Mouse (Mus musculus) ES-E14 (cell line): ENCODE data around the gene Batf3. TPM values are rescaled to one million over a fixed set of nuclear protein-coding genes. Genes with fewer than 3 reads are reported as not detected.

ENCODE experiments used
- DNase-seq: peaks from one replicate; pipeline ENCODE4 v3.0.0-alpha.2; 2013; ENCODE audit warnings: low read depth, low spot score
- H3K27ac ChIP-seq: 2 replicates; pipeline ENCODE4 v1.5.1; 2012; ENCODE audit warnings: low read depth, mild to moderate bottlenecking, low read length, moderate library complexity, mixed read lengths; ENCODE audit not compliant: poor library complexity, insufficient read depth, severe bottlenecking
- H3K36me3 ChIP-seq: 2 replicates; pipeline ENCODE4 v1.6.1; 2012; ENCODE audit warnings: mild to moderate bottlenecking, low read length, moderate library complexity, mixed read lengths; ENCODE audit not compliant: control insufficient read depth, poor library complexity, insufficient read depth, severe bottlenecking
- H3K4me1 ChIP-seq, 2 experiments: fragments of 150-350 bp in 1 of 2; sonication (generic) in 1 of 2; 2 replicates each; pipeline ENCODE4 v1.6.1; 2012; ENCODE audit warnings: low read length in 2 of 2, mild to moderate bottlenecking in 1 of 2, mixed read lengths in 1 of 2; ENCODE audit not compliant: control insufficient read depth in 2 of 2, insufficient read depth in 2 of 2, poor library complexity in 1 of 2
- H3K4me3 ChIP-seq, 2 experiments: fragments of 150-350 bp in 1 of 2; sonication (generic) in 1 of 2; 2 replicates each; pipeline ENCODE4 v1.5.1; 2012; ENCODE audit warnings: low read length in 2 of 2, low read depth in 1 of 2, mild to moderate bottlenecking in 1 of 2, mixed read lengths in 1 of 2; ENCODE audit not compliant: insufficient read depth in 1 of 2, poor library complexity in 1 of 2, severe bottlenecking in 1 of 2
- H3K9ac ChIP-seq: 2 replicates; pipeline ENCODE4 v1.6.1; 2012; ENCODE audit warnings: low read depth, mild to moderate bottlenecking, low read length, mixed read lengths; ENCODE audit not compliant: poor library complexity, insufficient read depth, severe bottlenecking
- H3K9me3 ChIP-seq: fragments of 150-350 bp; sonication (generic); 2 replicates; pipeline ENCODE4 v1.6.1; 2012; ENCODE audit warnings: low read depth, mild to moderate bottlenecking, low read length; ENCODE audit not compliant: control insufficient read depth, insufficient read depth
- CHD2 ChIP-seq: IDR thresholded peaks from 2 replicates; pipeline ENCODE4 v1.6.1; 2014; ENCODE audit warnings: mild to moderate bottlenecking, low read depth, low read length, inconsistent platforms
- HCFC1 ChIP-seq: IDR thresholded peaks from 2 replicates; pipeline ENCODE4 v1.6.1; 2012; ENCODE audit warnings: low read length, inconsistent platforms, borderline replicate concordance; ENCODE audit not compliant: insufficient read depth
- MAFK ChIP-seq: IDR thresholded peaks from 2 replicates; pipeline ENCODE4 v1.6.1; 2014; ENCODE audit warnings: mild to moderate bottlenecking, low read depth, low read length, inconsistent platforms; ENCODE audit not compliant: insufficient read depth
- ZC3H11A ChIP-seq: IDR thresholded peaks from 2 replicates; pipeline ENCODE4 v1.6.1; 2012; ENCODE audit warnings: low read depth, mild to moderate bottlenecking, inconsistent platforms, low read length, borderline replicate concordance
- ZNF384 ChIP-seq: IDR thresholded peaks from 2 replicates; pipeline ENCODE4 v1.6.1; 2012; ENCODE audit warnings: low read depth, low read length, inconsistent platforms
- in situ Hi-C, 2 experiments: fragments of 600-800 bp; cut with MboI; formaldehyde crosslinking; loops; one replicate each; pipeline ENCODE4 v1.15.1; 2025; ENCODE audit warnings: low sequenced_read_pairs in 2 of 2, inconsistent platforms in 1 of 2; ENCODE audit not compliant: unreplicated experiment in 2 of 2
- total RNA-seq: library from RNA; depleted of rRNA; stranded (reverse); fragments of 300-350 nt; gene quantifications from 2 replicates; pipeline ENCODE4 v1.2.3, GENCODE M21; 2012; rRNA removed

Batf3 gene
- 1.2 and 2.8 TPM in 2 replicates for total RNA-seq

DNA sequence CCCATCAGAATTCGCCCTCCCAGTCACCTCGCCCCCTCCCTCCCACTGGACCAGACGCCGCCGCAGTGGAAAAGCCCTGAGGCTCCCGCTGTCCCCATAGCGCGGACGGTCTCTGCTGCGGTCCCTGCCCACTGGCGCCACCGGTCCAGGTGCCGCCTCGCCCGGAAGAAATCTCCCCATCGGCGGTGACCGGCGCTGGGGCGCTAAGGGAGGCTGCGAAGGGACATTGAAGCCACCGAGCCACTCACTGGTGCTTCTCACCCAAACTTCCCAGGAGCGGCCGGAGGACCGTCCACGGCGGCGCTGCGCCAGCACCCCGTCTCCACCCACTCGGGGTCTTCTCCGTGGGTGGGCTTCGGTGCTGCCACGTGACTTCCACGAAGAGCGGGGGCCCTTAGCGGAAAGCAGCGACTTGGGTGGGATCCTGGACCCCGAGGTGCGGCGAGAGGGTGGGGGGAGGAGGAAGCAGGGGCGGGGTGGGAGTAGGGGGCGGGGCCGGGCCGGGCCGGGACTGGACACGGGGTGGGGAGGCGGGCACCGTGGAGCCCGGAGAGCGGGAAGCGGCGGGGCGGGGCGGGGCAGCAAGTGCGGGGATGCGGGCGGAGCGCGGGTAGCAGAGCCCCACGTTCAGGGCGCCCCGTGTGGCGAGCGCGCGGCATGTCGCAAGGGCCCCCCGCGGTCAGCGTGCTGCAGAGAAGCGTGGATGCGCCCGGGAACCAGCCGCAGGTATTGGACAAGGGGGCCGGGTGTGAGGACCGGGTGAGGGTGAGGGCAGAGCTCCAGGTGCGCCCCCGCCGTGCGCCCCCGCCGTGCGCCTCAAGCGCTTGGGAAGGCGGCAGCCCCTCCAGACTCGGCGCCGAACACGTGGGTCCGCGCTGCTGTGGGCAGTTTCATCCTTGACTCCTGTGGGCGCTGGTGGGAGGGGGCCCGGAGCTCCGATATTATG lies at the start of gene Batf3:
TSS of gene Batf3 (plus strand) at position 46 of the 946 bp plus-strand sequence.
- TF ChIP-seq CHD2 (no peak), MAFK (no peak), ZC3H11A (no peak), HCFC1 (no peak), ZNF384 (no peak)
- Histone ChIP-seq H3K4me1 (peaks cover 0 to 2% of the 10 kb centered on the region in 2 experiments; a peak in 2 of 4 replicates), H3K27ac (no peak within 1 kb of the TSS), H3K9ac (peak within 1 kb of the TSS; percentile 51; the same call in 1 of the 2 replicates), H3K9me3 (no peaks in the 10 kb centered on the region), H3K36me3 (no peaks in the 10 kb centered on the region), H3K4me3 (peak within 1 kb of the TSS; percentile 69 to 82)
- in situ Hi-C loops, result loop anchor here in 1 of 2 experiments (25.0 kb wide), 1 partner anchor 189 kb away; no protein-coding TSS in a partner anchor
- no peak for DNase-seq

DNA sequence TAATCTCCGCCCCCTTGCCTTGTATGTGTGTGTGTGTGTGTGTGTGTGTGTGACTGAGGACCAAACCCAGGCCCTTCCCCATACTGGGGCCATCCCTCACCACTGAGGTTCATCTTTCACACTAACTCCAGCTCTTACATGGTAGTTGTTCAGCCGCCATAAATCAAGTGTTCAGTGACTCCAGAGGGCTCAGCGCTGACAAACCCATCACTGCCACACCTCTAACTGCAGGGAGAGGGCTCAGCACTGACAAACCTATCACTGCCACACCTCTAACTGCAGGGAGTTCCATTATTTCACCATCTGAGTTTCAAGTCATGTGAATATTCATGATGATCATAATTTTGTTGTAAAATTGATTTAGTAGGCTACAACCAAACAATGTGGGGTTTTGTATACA lies 44.1 kb upstream of the Batf3 start:
- no peak for TF ChIP-seq CHD2
- TF ChIP-seq HCFC1, result no peak
- TF ChIP-seq ZNF384, result no peak
- TF ChIP-seq MAFK, result no peak
- TF ChIP-seq ZC3H11A, result no peak
- in situ Hi-C loops, result no loop called here
- Histone ChIP-seq H3K9ac (no peak overlapping the region), H3K36me3 (no peaks in the 10 kb centered on the region), H3K27ac (no peak overlapping the region), H3K9me3 (no peaks in the 10 kb centered on the region), H3K4me1 (peaks cover 0 to 2% of the 10 kb centered on the region in 2 experiments; a peak in 1 of 4 replicates), H3K4me3 (no peak overlapping the region)
- no peak for DNase-seq

DNA sequence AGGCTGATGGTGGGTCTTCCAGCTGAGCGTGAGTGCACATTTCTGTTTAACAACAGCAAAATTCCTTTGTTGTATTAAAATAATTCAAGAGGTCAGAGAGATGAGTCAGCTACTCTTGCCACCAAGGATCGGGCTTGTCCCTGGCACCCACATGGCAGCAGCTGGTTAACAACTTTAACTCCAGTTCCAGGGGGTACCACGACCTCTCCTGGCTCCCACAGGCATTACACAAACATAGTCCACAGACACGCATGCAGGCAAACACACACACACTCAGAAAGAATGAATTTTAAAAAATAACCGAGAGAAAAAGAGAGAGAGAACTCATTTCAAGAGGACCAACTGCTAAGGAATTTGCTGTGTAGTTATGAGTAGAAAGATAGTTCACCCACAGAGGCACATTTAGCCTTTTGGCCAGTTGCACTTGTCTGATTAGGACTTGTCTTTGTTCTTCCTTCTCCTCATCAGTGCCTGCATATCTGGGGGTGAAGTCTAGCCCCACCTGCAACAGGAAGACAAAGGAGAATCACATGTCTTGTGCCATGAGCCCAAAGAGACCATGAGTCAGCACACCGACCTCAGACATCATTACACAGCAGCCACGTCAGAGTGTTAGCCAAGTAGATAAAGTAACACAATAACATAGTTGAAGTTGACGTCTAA lies 42.6 kb upstream of the Batf3 start:
- H3K4me1 ChIP-seq, result peaks cover 0 to 2% of the 10 kb centered on the region in 2 experiments; a peak in 1 of 4 replicates
- TF ChIP-seq CHD2 (no peak), MAFK (peak; percentile 52; the same call in 1 of the 2 replicates)
- H3K27ac ChIP-seq, result no peak overlapping the region
- no peak for DNase-seq
- H3K9ac ChIP-seq, result no peak overlapping the region
- H3K9me3 ChIP-seq, result no peaks in the 10 kb centered on the region
- H3K36me3 ChIP-seq, result no peaks in the 10 kb centered on the region
- no peak overlapping the region for H3K4me3 ChIP-seq
- in situ Hi-C loops, result no loop called here

DNA sequence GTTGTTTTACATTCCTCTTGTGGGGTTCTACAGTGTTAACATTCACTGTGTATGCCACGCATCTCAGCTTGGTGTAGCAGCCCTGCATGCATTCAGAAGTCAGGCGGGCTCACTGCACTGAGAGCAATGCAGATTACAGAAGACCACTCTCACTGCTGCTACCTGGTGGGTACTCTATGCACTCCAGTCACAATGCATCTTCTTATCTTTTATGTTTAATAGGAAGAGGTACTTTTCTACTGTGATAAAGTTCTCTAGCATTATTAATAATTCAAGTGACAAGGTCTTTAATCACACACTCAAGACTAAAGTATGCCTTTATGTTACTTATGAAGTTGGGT lies 42.1 kb upstream of the Batf3 start:
- in situ Hi-C loops, result no loop called here
- TF ChIP-seq CHD2 (no peak), ZNF384 (no peak), ZC3H11A (no peak), MAFK (no peak), HCFC1 (no peak)
- no peak for DNase-seq
- H3K27ac ChIP-seq, result no peak overlapping the region
- H3K36me3 ChIP-seq, result no peaks in the 10 kb centered on the region
- H3K4me3 ChIP-seq, result no peak overlapping the region
- peaks cover 0 to 2% of the 10 kb centered on the region in 2 experiments; a peak in 1 of 4 replicates for H3K4me1 ChIP-seq
- no peak overlapping the region for H3K9ac ChIP-seq
- no peaks in the 10 kb centered on the region for H3K9me3 ChIP-seq
